Mouse (Mus musculus) adipocyte (in vitro differentiated cells): ENCODE results near the gene Crip1.
A peak's percentile ranks its signal among the peaks of the same experiment; 100 is the strongest.

Experiments used
- DNase-seq: peaks from one replicate; pipeline ENCODE4 v3.0.0-alpha.2; 2016; ENCODE audit warnings: low spot score

The Crip1 gene

DNA sequence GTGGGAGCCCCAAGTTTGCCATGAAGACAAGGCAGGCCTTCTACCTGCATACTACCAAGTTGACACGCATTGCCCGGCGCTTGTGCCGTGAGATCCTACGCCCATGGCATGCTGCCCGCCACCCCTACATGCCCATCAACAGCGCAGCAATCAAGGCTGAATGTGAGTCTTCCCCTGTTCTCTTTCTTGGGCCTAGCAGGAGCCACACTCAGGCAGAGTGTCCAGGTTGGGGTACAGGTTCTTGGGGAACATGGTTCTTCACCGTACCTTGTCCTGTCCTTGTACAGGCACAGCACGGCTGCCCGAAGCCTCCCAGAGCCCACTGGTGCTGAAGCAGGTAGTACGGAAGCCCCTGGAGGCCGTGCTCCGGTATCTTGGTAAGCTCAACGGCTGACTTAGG lies 14.5 kb upstream of the Crip1 start:
- DNase-seq, result no peak

DNA sequence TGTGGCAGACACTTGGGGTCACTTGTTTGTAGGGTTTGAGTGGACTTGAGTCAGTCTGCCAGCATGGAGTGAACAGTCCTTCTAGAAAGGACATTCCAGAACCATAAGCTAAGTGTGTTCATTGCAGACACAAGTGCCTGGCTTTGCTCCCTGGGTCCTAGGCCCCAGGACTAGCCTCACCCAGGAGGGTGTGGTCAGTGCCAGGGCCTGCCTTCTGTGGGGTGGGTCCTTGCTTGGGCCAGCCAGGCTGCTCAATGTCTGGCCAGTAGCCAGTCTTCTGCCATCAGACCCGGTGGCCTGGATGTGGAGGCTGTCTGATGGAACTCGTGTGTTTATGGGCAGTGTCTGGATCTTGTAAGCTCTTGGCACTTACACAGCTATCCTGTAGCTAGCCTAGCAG lies 13.5 kb upstream of the Crip1 start:
- peak; percentile 90 for DNase-seq

GRCm38 (mm10) chr12:113133260-113133659 lies 12.9 kb upstream of the Crip1 start:
- no peak for DNase-seq

DNA sequence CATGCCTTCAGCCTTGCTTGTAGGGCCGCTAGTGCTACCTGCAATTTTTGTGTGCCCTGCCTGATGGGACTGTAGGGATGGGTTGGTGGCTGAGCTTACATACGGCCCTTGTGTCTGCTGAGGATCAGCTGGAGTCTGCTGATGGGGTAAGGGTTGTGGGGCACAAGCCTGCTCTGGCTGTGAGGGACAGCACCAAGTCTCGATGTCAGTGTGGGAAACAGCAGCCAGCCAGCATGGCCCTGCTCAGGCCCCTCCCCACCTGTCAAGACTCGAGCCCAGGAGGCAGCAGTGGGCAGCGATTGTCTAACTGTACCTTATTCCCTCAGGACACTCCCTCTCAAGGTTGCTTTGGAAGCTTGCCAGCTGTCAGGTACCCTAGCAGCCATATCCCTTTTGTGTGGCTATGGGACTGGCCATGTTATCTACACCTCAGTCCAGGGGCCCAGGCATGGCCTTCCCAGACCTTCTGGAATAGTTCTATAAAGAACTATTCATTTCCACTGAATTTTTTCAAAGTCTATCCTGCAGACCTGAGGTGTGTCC lies 12.2 kb upstream of the Crip1 start:
- no peak for DNase-seq

DNA sequence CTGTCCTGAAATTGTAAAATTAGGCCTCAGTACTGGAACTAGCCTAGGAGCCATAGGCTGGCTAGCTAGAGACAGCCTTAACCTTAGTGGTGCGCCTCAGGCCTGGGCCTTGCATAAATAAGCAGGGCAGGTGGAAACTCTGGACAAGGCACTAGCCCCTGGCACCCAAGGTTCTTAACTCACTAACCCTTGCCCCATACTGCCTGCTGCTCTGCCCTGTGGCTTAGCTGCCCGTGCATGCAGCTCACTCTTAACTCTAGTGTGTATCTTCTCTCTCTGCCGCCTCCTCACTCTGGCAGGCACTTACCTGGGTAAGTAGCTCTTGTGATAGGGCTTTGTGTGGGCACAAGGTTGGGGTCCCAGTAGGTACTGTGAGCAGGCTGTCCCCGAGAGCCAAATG lies 11.6 kb upstream of the Crip1 start:
- DNase-seq, result no peak

GRCm38 (mm10) chr12:113135401-113135800 lies 10.7 kb upstream of the Crip1 start:
- no peak for DNase-seq

GRCm38 (mm10) chr12:113136492-113137020 lies 9.6 kb upstream of the Crip1 start:
- DNase-seq, result no peak

DNA sequence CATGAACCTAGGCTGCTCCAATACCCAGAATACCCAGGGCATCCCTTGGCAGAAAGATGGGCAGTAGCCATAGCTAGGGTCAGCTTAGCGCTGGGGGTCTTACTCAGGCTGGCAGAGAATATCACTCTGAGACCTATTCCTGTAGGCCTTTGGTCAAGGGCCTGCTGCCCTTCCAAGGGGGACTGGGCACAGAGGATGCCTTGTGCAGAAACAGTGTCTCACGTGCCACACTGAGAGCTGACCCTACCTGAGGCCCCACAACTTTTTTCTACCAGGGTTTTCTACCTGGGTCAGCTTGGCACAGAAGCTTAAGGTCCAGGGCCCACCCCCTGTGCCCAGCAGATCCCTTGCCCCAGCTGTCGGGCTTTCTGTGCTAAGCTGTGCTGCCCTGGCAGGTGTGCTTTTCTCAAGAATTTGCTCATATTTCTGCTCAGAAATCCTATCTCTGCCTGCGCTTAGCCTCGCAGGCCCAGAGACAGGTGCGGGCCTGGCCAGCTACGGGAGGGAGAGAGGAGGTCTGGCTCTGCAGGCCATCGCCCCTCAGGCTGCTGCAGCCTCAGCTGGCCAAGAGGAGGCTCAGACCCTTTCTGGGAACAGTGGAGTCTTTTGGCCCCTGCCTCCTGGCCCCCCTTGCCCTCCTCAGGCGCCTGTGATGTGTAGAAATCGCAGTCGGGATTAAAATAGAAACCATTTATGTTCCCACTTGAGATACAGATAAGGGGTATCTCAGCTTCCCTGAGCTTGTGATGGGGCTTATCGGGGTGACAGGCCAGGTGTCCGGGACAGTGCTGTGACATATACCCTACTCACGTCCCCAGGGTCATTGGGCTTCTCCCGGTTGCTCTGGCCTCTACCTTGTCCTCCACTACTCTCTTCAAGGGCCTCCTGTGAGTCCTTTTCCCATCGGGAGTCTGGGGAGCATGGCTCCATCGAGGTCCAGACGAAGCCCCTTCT lies 8.6 kb upstream of the Crip1 start:
- no peak for DNase-seq

DNA sequence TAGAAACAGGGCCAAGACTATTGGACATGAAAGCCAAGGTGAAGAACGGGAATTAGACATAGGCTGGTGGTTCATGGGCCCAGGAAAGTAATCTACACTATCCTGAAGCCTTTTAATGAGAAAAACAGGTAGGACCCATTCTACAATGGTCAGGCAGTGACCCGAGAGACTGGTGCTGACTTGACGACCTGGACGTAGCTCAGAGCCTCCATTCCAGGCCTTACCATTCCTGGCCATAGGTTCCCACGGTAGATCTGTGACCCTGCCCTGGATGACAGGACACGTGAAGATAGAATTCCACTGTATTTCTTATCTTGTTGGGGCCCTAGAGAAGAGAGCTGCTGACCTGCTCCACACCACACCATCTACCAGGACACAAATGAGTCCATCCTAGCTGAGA lies 7.8 kb upstream of the Crip1 start:
- DNase-seq, result no peak

DNA sequence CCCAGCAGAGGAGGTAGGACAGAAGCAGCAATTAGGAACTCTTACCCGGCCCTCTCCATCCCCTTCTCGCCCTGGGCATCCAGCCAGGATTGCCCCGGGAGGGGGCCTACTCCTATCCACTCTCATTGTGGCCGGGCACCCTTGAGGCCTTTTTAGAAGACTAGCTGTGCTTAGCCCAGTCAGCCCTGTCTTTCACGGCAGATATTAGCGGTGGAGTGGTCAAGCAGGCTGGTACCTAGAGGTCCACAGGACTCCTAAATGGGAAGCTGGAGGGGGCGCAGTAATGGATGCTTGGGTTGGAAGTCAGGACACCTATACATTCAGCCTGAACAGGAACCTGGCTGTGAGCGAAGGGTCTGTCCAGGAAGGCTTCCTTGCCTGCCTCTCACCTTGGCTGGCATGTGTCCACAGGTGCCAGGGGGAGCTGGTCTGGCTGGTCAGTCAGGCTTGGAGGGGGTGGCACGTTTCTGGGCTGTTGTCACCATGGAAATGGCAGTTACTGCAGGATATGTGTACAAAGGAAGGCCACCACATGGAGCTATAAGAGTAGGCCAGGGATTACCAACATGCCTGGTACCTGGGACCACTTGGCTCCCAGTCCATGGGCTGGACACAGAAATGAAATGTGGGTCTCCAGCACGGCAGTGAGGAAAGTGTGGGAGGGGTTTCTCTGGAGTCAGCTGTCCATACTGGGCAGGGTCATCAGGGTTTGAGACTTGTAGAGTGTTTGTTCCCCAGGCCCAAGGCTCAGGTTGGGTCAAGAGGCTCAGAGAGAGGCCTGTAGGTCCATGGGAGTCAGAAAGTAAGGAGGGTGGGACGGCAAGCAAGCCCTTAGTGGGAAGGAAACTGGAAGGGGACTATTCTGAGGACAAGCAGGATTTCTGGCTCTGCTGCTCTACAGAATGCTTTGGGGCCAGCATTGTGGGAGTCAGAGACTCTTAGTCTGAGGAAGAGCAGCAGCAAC lies 6.9 kb upstream of the Crip1 start:
- no peak for DNase-seq

DNA sequence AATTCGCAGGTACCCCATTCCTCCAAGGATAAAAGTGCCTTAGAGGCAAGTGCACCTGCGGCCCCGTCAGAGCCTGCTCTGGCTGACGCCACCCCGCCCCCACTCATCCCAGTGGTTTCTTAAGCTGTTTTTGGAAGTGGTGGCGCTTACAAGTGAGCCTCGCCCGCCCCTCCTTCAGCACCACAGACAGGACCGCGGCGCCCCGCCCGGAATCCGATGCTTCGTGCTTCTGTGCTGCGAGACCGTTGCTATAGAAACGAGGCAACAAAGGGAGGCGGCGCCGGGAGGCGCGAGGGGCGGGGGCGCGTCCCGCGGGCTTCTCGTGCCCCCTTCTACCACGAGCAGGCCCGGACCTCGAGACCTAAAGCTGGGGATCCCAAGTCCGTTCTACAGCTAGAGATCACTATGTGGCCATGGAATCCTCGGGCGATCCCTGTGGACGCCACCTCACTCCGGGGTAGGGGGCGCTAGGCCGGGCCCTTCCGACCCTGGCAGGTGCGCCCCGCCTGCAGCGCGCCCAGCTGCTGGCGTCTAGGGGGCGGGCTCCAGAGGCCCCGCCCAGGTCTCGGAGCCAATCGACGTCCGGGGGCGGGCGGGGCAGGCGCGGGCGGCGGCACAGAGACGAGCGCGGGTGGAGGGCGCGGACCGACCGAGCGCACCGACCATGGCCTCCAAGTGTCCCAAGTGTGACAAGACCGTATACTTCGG lies 6.1 kb upstream of the Crip1 start, which contains the start of gene Crip2:
TSS of gene Crip2 (plus strand) at position 329 of the 708 bp plus-strand sequence.
- no peak for DNase-seq

GRCm38 (mm10) chr12:113140616-113141411 lies 5.3 kb upstream of the Crip1 start:
- no peak for DNase-seq

GRCm38 (mm10) chr12:113141531-113141973 lies 4.6 kb upstream of the Crip1 start:
- DNase-seq, result peak; percentile 57

- peak; percentile 96 for DNase-seq
Observed at GRCm38 (mm10) chr12:113142021-113142975, 3.8 kb upstream of the Crip1 start.

- DNase-seq, result no peak
Observed at GRCm38 (mm10) chr12:113143164-113143563, 3.0 kb upstream of the Crip1 start.

DNA sequence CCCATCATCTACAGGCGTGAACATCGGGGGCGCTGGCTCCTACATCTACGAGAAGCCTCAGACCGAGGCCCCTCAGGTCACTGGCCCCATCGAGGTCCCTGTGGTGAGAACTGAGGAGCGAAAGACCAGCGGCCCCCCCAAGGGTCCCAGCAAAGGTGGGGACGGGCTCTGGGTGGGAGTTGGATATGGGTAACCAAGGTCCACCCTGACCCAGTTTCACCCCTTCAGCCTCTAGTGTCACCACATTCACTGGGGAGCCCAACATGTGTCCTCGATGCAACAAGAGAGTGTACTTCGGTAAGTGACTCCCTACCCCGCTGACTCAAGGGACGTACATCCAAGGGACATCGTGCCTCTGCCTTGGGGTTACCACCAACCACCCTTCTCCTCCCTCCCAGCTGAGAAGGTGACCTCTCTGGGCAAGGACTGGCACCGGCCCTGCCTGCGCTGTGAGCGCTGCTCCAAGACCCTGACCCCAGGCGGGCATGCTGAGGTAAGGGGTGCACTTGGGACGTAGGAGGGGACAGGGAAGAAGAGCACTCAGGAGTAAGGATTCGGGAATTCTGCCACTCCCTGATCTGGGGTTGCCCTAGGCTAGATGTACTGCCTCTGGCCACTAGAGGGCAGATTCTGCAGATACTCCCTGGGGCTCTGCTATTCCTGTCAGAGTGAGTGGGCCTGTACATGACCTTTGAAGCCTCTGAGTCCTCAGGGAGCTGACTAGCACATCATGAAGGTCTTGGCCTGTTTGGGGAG lies 1.9 kb upstream of the Crip1 start:
- peak; percentile 66 for DNase-seq

- no peak for DNase-seq
Observed at GRCm38 (mm10) chr12:113144886-113145285, 1.2 kb upstream of the Crip1 start.

GRCm38 (mm10) chr12:113145591-113145990 lies 525 bp upstream of the Crip1 start:
- no peak for DNase-seq

GRCm38 (mm10) chr12:113147481-113147880 lies 1.4 kb downstream of the Crip1 start:
- DNase-seq, result no peak
